Mouse (Mus musculus) CH12.LX (cell line): ENCODE results near the gene Trim62. TPM values are rescaled to one million over a fixed set of nuclear protein-coding genes. Genes with fewer than 3 reads are reported as not detected.

ENCODE experiments used
- DNase-seq: peaks from one replicate; pipeline ENCODE4 v3.0.0-alpha.2; 2013; ENCODE audit errors: extremely low read depth
- H3K27ac ChIP-seq: 2 replicates; pipeline ENCODE4 v1.5.1; 2012; ENCODE audit warnings: low read depth, mild to moderate bottlenecking, control low read depth, moderate library complexity; ENCODE audit not compliant: insufficient read depth
- H3K27me3 ChIP-seq: replicated peaks from 2 replicates; pipeline ENCODE3; 2012; ENCODE audit warnings: inconsistent platforms
- H3K36me3 ChIP-seq, 2 experiments: replicated peaks in 1 of 2; 2 replicates each; pipeline versions ENCODE3 to v1.6.1; 2012; ENCODE audit warnings: inconsistent platforms in 1 of 2, low read length in 1 of 2, mild to moderate bottlenecking in 1 of 2, mixed read lengths in 1 of 2, moderate library complexity in 1 of 2; ENCODE audit not compliant: control insufficient read depth in 1 of 2, insufficient read depth in 1 of 2
- H3K4me1 ChIP-seq, 2 experiments: 2 replicates each; pipeline ENCODE4 v1.6.1; 2012; ENCODE audit warnings: inconsistent platforms in 1 of 2, moderate library complexity in 1 of 2; ENCODE audit not compliant: insufficient read depth in 2 of 2, control insufficient read depth in 1 of 2
- H3K4me2 ChIP-seq: 2 replicates; pipeline ENCODE4 v1.6.1; 2012; ENCODE audit warnings: low read depth, mild to moderate bottlenecking, control low read depth; ENCODE audit not compliant: poor library complexity, insufficient read depth, severe bottlenecking
- H3K4me3 ChIP-seq, 3 experiments: fragments of 150-350 bp in 1 of 3; sonication (generic) in 1 of 3; replicated peaks in 1 of 3; 2 replicates each; pipeline versions ENCODE3 to v1.5.1; 2011 to 2012; ENCODE audit warnings: low read depth in 2 of 3, low read length in 2 of 3, mild to moderate bottlenecking in 2 of 3, moderate library complexity in 2 of 3, control low read depth in 1 of 3, improper control_type of control experiment in 1 of 3, inconsistent platforms in 1 of 3, mixed read lengths in 1 of 3; ENCODE audit not compliant: poor library complexity in 1 of 3
- H3K79me2 ChIP-seq: replicated peaks from 2 replicates; pipeline ENCODE4 v1.6.1; 2012; ENCODE audit warnings: mild to moderate bottlenecking, moderate library complexity; ENCODE audit not compliant: control insufficient read depth, poor library complexity, insufficient read depth, severe bottlenecking; ENCODE audit errors: extremely low read depth
- H3K9ac ChIP-seq: 2 replicates; pipeline ENCODE4 v1.6.1; 2012; ENCODE audit warnings: low read depth, mild to moderate bottlenecking, control low read depth, moderate library complexity; ENCODE audit not compliant: insufficient read depth
- H3K9me3 ChIP-seq: replicated peaks from 2 replicates; pipeline ENCODE3; 2012; ENCODE audit warnings: low read length, inconsistent platforms, mixed read lengths
- CHD1 ChIP-seq: IDR thresholded peaks from 2 replicates; pipeline ENCODE4 v1.6.1; 2012; ENCODE audit warnings: low read depth, low read length, improper control_type of control experiment, inconsistent platforms
- CHD2 ChIP-seq: IDR thresholded peaks from 2 replicates; pipeline ENCODE4 v1.6.1; 2011; ENCODE audit warnings: low read length, improper control_type of control experiment
- CTCF ChIP-seq, 2 experiments: IDR thresholded peaks in 1 of 2; conservative IDR thresholded peaks in 1 of 2; 2 replicates each; pipeline ENCODE4 v1.5.1; 2011 to 2012; ENCODE audit warnings: low read depth in 2 of 2, low read length in 2 of 2, improper control_type of control experiment in 1 of 2, inconsistent platforms in 1 of 2, mild to moderate bottlenecking in 1 of 2, moderate library complexity in 1 of 2
- E2F4 ChIP-seq: IDR thresholded peaks from 2 replicates; pipeline ENCODE4 v1.6.1; 2011; ENCODE audit warnings: low read depth, low read length, improper control_type of control experiment; ENCODE audit not compliant: insufficient replicate concordance
- ELF1 ChIP-seq: IDR thresholded peaks from 2 replicates; pipeline ENCODE4 v1.6.1; 2014; ENCODE audit warnings: low read depth, mild to moderate bottlenecking, inconsistent platforms, low read length, improper control_type of control experiment
- EP300 ChIP-seq: IDR thresholded peaks from 2 replicates; pipeline ENCODE4 v1.6.1; 2011; ENCODE audit warnings: low read length, improper control_type of control experiment
- ETS1 ChIP-seq: conservative IDR thresholded peaks from 2 replicates; pipeline ENCODE4 v1.6.1; 2012; ENCODE audit warnings: low read depth, mild to moderate bottlenecking, inconsistent platforms, low read length, improper control_type of control experiment, moderate library complexity
- GABPA ChIP-seq: IDR thresholded peaks from 2 replicates; pipeline ENCODE4 v1.6.1; 2012; ENCODE audit warnings: low read depth, low read length, improper control_type of control experiment, inconsistent platforms; ENCODE audit not compliant: insufficient replicate concordance
- HCFC1 ChIP-seq: IDR thresholded peaks from 2 replicates; pipeline ENCODE4 v1.6.1; 2012; ENCODE audit warnings: low read depth, mild to moderate bottlenecking, inconsistent platforms, low read length, improper control_type of control experiment
- IRF4 ChIP-seq: IDR thresholded peaks from 2 replicates; pipeline ENCODE4 v1.6.1; 2014; ENCODE audit warnings: low read depth, mild to moderate bottlenecking, inconsistent platforms, low read length, improper control_type of control experiment
- JUN ChIP-seq: IDR thresholded peaks from 2 replicates; pipeline ENCODE4 v1.6.1; 2011; ENCODE audit warnings: low read depth, mild to moderate bottlenecking, low read length, improper control_type of control experiment, moderate library complexity; ENCODE audit not compliant: insufficient read depth
- JUND ChIP-seq: conservative IDR thresholded peaks from 2 replicates; pipeline ENCODE4 v1.6.1; 2011; ENCODE audit warnings: low read depth, low read length, improper control_type of control experiment
- KAT2A ChIP-seq: IDR thresholded peaks from 2 replicates; pipeline ENCODE4 v1.6.1; 2012; ENCODE audit warnings: low read length, improper control_type of control experiment, inconsistent platforms; ENCODE audit not compliant: insufficient replicate concordance
- MAFK ChIP-seq: IDR thresholded peaks from 2 replicates; pipeline ENCODE4 v1.6.1; 2011; ENCODE audit warnings: low read length, improper control_type of control experiment; ENCODE audit not compliant: insufficient replicate concordance
- MAX ChIP-seq: IDR thresholded peaks from 2 replicates; pipeline ENCODE4 v1.6.1; 2011; ENCODE audit warnings: low read length, improper control_type of control experiment
- MAZ ChIP-seq: IDR thresholded peaks from 2 replicates; pipeline ENCODE4 v1.6.1; 2012; ENCODE audit warnings: low read depth, mild to moderate bottlenecking, inconsistent platforms, low read length, improper control_type of control experiment, moderate library complexity
- MEF2A ChIP-seq: IDR thresholded peaks from 2 replicates; pipeline ENCODE4 v1.6.1; 2014; ENCODE audit warnings: low read depth, mild to moderate bottlenecking, inconsistent platforms, low read length, improper control_type of control experiment, borderline replicate concordance
- MXI1 ChIP-seq: IDR thresholded peaks from 2 replicates; pipeline ENCODE4 v1.6.1; 2011; ENCODE audit warnings: mild to moderate bottlenecking, low read depth, low read length, improper control_type of control experiment
- MYC ChIP-seq: IDR thresholded peaks from 2 replicates; pipeline ENCODE4 v1.6.1; 2011; ENCODE audit warnings: low read depth, mild to moderate bottlenecking, improper control_type of control experiment, low read length
- NELFE ChIP-seq: IDR thresholded peaks from 2 replicates; pipeline ENCODE4 v1.6.1; 2011; ENCODE audit warnings: low read depth, low read length, improper control_type of control experiment
- NRF1 ChIP-seq: IDR thresholded peaks from 2 replicates; pipeline ENCODE4 v1.6.1; 2014; ENCODE audit warnings: low read depth, mild to moderate bottlenecking, inconsistent platforms, low read length, improper control_type of control experiment, moderate library complexity
- PAX5 ChIP-seq: IDR thresholded peaks from 2 replicates; pipeline ENCODE4 v1.6.1; 2012; ENCODE audit warnings: low read length, inconsistent platforms, mixed read lengths
- POLR2A ChIP-seq: IDR thresholded peaks from 2 replicates; pipeline ENCODE4 v1.6.1; 2011; ENCODE audit warnings: low read depth, mild to moderate bottlenecking, improper control_type of control experiment, low read length
- RCOR1 ChIP-seq: conservative IDR thresholded peaks from 2 replicates; pipeline ENCODE4 v1.6.1; 2012; ENCODE audit warnings: low read depth, mild to moderate bottlenecking, inconsistent platforms, low read length, improper control_type of control experiment
- SIN3A ChIP-seq: IDR thresholded peaks from 2 replicates; pipeline ENCODE4 v1.6.1; 2012; ENCODE audit warnings: low read length, improper control_type of control experiment, inconsistent platforms
- SMC3 ChIP-seq: IDR thresholded peaks from 2 replicates; pipeline ENCODE4 v1.6.1; 2011; ENCODE audit warnings: low read depth, low read length, improper control_type of control experiment
- TBP ChIP-seq: conservative IDR thresholded peaks from 2 replicates; pipeline ENCODE4 v1.6.1; 2011; ENCODE audit warnings: low read depth, low read length, improper control_type of control experiment
- TCF12 ChIP-seq: IDR thresholded peaks from 2 replicates; pipeline ENCODE4 v1.6.1; 2014; ENCODE audit warnings: low read depth, mild to moderate bottlenecking, inconsistent platforms, low read length, improper control_type of control experiment
- UBTF ChIP-seq: IDR thresholded peaks from 2 replicates; pipeline ENCODE4 v1.6.1; 2012; ENCODE audit warnings: low read depth, mild to moderate bottlenecking, inconsistent platforms, low read length, improper control_type of control experiment, moderate library complexity
- USF2 ChIP-seq: conservative IDR thresholded peaks from 2 replicates; pipeline ENCODE4 v1.6.1; 2011; ENCODE audit warnings: low read depth, low read length, improper control_type of control experiment
- ZC3H11A ChIP-seq: IDR thresholded peaks from 2 replicates; pipeline ENCODE4 v1.6.1; 2012; ENCODE audit warnings: low read depth, mild to moderate bottlenecking, inconsistent platforms, low read length, improper control_type of control experiment
- ZKSCAN1 ChIP-seq: IDR thresholded peaks from 2 replicates; pipeline ENCODE4 v1.6.1; 2012; ENCODE audit warnings: low read depth, inconsistent platforms, low read length, improper control_type of control experiment, borderline replicate concordance
- ZMIZ1 ChIP-seq: IDR thresholded peaks from 2 replicates; pipeline ENCODE4 v1.6.1; 2012; ENCODE audit warnings: low read depth, mild to moderate bottlenecking, inconsistent platforms, low read length, improper control_type of control experiment
- ZNF384 ChIP-seq: IDR thresholded peaks from 2 replicates; pipeline ENCODE4 v1.6.1; 2012; ENCODE audit warnings: low read depth, low read length, improper control_type of control experiment, inconsistent platforms
- dilution Hi-C: fragments of 300-500 bp; cut with MboI; formaldehyde crosslinking; loops from 2 replicates; pipeline ENCODE4 v1.14.3; 2020; ENCODE audit warnings: low sequenced_read_pairs; ENCODE audit not compliant: extremely low pct_unique_long_range_greater_than_20kb, extremely low pct_ligation_motif_present
- in situ Hi-C: fragments of 300-500 bp; cut with MboI; formaldehyde crosslinking; loops from 3 replicates; pipeline ENCODE4 v1.14.3; 2019; ENCODE audit warnings: low sequenced_read_pairs, low pct_ligation_motif_present, low pct_unique_long_range_greater_than_20kb, mixed read lengths
- polyA plus RNA-seq: library from polyadenylated mRNA; unstranded; fragments of >175 nt; gene quantifications from 2 replicates; pipeline ENCODE4 v1.2.1, GENCODE M21; 2012; ENCODE audit warnings: low read depth; ENCODE audit not compliant: insufficient read length
- total RNA-seq, 2 experiments: library from RNA; depleted of rRNA; stranded (reverse); fragments of 300-350 nt in 1 of 2; fragments of >200 nt in 1 of 2; gene quantifications; 2 replicates each; pipeline ENCODE4 v1.2.3; 2012 to 2014

Gene Trim62
- total and polyA plus RNA-seq, 3 experiments: 0.40 to 2.7 (median 0.98) TPM

DNA sequence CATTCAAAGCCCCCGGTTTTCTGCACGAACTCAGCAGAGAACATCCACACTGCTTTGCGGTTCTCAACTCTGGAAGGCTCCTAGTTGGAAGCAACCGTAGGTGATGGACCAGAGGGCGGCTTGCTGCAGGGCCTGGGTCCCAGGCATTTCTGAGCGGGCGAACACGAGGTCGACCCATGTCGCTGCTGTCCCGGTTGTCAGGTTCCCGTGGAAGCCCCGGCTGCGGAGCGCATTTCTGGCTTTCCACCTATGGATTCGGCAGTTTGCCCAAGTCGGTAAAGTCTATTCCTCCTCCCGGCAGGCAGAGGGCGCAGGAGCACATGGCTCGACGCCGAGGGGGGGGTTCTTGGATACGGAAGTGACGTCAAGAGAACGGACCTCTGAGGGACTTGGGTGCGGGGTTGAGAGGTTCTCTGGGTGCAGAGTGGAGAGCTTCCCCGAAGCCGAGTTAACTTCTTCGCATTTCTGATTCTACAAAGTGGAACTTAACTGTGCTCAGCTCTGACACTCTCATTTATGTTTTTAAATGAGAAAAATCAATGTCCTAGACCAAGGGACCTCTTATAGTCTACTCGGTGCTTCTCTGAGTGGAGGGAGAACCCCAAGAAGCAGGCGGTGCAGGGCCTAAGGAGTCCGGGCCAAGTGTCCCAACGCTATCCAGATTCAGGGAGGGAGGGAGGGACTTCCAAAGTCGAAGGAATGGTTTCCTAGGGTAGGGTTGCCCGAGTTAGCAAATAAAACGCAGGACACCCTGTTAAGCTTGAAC, 41.6 kb downstream of the Trim62 start:
- H3K79me2 ChIP-seq: no peaks in the 10 kb centered on the region
- in situ Hi-C loops: no loop called here
- no peak overlapping the region for H3K9ac ChIP-seq

DNA sequence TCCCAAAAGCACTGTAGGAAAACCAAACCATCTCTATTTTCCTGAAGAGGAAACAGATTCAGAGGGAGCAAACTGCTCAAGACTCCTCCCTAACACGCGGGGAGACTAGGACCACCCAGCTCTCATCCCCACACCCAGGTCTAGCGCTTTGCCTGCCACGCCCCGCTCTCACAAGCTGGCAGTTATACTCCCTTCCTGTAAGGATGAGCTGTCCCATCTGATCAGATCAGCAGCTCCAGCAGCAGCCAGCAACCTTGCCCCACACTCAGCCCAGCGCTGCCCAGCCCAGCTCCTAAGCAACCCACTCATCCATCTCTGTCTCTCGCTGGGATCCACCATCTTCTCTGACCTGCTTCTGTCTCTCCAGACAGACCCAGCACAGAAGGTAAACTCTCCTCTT, 49.4 kb downstream of the Trim62 start:
- no peak overlapping the region for H3K4me2 ChIP-seq
- in situ Hi-C loops (no loop called here), dilution Hi-C loops (no loop called here)
- TF ChIP-seq NRF1: no peak
- no peak for TF ChIP-seq CHD1
- DNase-seq: no peak
- no peaks in the 10 kb centered on the region for H3K36me3 ChIP-seq
- H3K9ac ChIP-seq: no peak overlapping the region
- H3K9me3 ChIP-seq: no peaks in the 10 kb centered on the region
- H3K79me2 ChIP-seq: no peaks in the 10 kb centered on the region
- H3K27me3 ChIP-seq: peaks cover 34% of the 10 kb centered on the region
- no peak overlapping the region for H3K27ac ChIP-seq
- H3K4me1 ChIP-seq: no peaks in the 10 kb centered on the region
- no peak overlapping the region for H3K4me3 ChIP-seq

More for the DNA sequence above, 41.6 kb downstream of the Trim62 start:
- Histone ChIP-seq H3K27ac (no peak overlapping the region), H3K4me2 (peak overlapping the region; percentile 10; the same call in 1 of the 2 replicates), H3K4me1 (peaks cover 0 to 2% of the 10 kb centered on the region in 2 experiments; a peak in 1 of 4 replicates), H3K27me3 (peaks cover 37% of the 10 kb centered on the region), H3K4me3 (peak overlapping the region in 1 of 3 experiments; percentile 32), H3K36me3 (no peaks in the 10 kb centered on the region), H3K9me3 (no peaks in the 10 kb centered on the region)
- DNase-seq: peak; percentile 29
- TF ChIP-seq IRF4: no peak
- peak; percentile 65 for TF ChIP-seq HCFC1
- TF ChIP-seq MAFK: no peak
- TF ChIP-seq EP300: no peak
- no peak for TF ChIP-seq USF2
- peak; percentile 38; the same call in 1 of the 2 replicates for TF ChIP-seq MYC
- TF ChIP-seq SIN3A: no peak
- no peak for TF ChIP-seq MEF2A
- peak; percentile 46; the same call in 1 of the 2 replicates for TF ChIP-seq CHD2
- no peak for TF ChIP-seq NRF1
- TF ChIP-seq KAT2A: no peak
- no peak for TF ChIP-seq ETS1
- TF ChIP-seq ZMIZ1: no peak
- peak; percentile 30; the same call in 1 of the 2 replicates for TF ChIP-seq NELFE
- no peak for TF ChIP-seq ZC3H11A
- no peak for TF ChIP-seq TBP
- no peak for TF ChIP-seq E2F4
- no peak for TF ChIP-seq MXI1
- 0 out of 2 replicates have a peak, but pooled peaks have one; percentile 29 for TF ChIP-seq POLR2A
- TF ChIP-seq CTCF (conservative IDR thresholded peaks at IDR 0.05 in 1 of 2, IDR thresholded peaks at IDR 0.05 in 1 of 2; ENCODE audit: low read depth in 2 of 2, low read length in 2 of 2): peak in 1 of 2 experiments; percentile 59; a peak in 2 of 4 replicates
- TF ChIP-seq ZNF384: no peak
- TF ChIP-seq ELF1: peak; percentile 58
- TF ChIP-seq RCOR1: no peak
- no peak for TF ChIP-seq GABPA
- no peak for TF ChIP-seq UBTF
- TF ChIP-seq ZKSCAN1: no peak
- no peak for TF ChIP-seq PAX5
- TF ChIP-seq JUN: no peak
- TF ChIP-seq JUND: no peak
- peak; percentile 75; the same call in 1 of the 2 replicates for TF ChIP-seq MAX
- TF ChIP-seq MAZ: 0 out of 2 replicates have a peak, but pooled peaks have one; percentile 18
- peak; percentile 24 for TF ChIP-seq SMC3
- TF ChIP-seq TCF12: peak; percentile 43; the same call in 1 of the 2 replicates
- dilution Hi-C loops: no loop called here
